Mouse (Mus musculus) 3T3-L1 (cell line): ENCODE measurements at regions not wholly inside any gene's neighbourhood (a gene's known extent, or its start where the extent isn't known, plus 50 kb on each side); places are given as distances from the start of the nearest gene placed in this dataset.

ENCODE experiments used
- DNase-seq: peaks from one replicate; pipeline ENCODE4 v3.0.0-alpha.2; 2015; ENCODE audit warnings: low read depth, low spot score

- DNase-seq, result no peak
These were observed 136.3 kb upstream of the Tll1 start for GRCm38 (mm10) chr8:64342397-64342796.

- no peak for DNase-seq
These were observed 131.3 kb upstream of the Tll1 start for GRCm38 (mm10) chr8:64337356-64337755.

DNA sequence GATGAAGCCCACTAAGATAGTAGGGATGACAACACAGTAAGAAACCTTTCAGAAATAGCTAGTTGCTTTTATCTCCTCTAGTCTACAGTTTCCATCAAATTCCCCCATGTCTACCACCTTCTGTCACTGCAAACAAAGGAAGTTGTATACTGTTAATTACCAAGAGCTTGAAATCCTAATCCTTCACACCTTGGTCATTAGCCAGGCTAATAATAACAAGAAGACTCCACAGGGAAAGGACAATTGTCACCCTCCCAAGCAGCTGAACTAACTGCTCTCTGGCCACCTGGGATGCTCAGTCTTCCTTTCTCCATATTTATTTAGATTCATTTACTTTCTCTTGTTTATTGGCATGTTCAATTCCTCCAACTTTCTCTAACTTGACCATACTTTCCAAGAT lies 130.5 kb upstream of the Tll1 start:
- DNase-seq, result no peak

DNA sequence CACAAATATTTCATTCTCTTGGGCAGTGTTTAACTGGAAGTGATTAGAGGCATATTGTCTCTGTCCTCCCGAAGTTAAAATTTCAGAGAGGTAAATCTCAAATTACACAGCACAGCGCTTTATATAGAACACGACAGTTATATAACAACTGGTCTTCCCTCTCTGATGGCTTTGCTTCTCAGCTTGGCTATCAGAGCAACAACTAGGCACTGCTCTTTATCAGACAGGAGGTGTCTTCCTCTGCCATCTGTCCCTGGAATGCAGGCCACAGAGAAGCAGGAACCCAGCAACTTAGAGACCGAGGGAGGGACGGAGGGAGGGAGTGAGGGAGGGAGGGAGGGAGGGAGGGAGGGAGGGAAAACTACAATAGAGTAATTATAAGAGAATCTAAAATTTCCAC lies 129.4 kb upstream of the Tll1 start:
- no peak for DNase-seq

- no peak for DNase-seq
These were observed 117.9 kb upstream of the Tll1 start for GRCm38 (mm10) chr8:64323985-64324384.

GRCm38 (mm10) chr8:64320343-64320742 lies 114.3 kb upstream of the Tll1 start:
- no peak for DNase-seq

DNA sequence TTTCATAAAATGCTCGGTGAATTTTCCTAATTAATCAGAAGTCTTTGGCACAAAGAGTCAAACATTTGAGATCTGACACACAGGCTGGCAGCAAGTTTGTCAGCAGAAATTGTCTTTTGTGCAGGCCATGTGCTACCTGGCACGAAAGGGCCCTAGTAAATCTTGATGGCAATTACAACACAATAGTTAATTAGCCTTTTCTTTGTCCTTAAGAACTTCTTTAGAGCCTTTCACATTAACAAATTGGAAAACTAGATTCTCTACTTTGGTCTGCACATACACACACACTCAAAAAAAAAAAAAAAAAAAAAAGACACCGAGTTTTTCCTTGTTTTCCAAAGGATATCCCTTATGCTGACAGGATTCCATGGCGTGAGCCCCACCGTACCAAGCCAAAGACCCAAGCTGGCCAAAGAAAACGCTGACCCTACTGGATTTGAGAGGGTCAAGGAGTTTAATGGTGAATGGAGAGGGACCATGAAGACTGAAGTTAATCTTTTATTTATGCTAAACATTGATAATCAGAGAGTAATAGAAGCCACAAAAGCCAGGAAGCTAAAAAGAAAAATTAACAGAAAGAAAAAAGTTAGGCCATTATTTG lies 113.2 kb upstream of the Tll1 start:
- DNase-seq, result no peak

DNA sequence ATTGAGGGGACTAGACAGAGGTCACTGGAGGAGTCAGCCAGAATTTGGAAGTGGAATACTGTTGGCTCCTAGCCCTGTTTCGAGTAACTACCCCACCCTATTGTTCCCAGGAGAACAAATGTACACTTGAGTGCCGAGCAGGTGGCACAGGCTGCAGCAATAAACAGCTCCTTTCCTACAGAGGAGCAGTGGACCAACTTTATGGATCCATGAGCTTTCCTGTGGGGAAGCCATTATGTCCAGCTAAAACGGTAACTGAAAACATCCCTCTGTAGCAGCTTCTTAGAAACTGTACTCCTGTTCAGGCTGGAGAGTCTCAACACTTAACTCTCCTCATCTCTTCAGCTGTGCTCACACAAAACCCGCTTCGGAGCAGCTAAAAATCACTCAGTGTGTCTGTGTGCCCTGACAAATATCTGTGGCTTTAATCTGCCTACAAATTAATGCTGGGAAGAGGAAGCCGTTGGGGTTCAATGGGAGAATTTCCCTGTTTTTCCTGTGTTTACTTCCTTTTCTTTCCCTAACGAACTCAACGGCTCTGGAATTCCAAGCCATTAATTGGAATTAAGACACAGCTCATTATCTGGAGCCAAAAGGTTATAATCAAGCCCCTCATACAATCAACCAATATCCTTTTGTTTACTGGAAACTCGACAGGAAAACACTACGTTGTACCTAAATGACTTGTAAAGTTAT lies 112.6 kb upstream of the Tll1 start:
- no peak for DNase-seq

DNA sequence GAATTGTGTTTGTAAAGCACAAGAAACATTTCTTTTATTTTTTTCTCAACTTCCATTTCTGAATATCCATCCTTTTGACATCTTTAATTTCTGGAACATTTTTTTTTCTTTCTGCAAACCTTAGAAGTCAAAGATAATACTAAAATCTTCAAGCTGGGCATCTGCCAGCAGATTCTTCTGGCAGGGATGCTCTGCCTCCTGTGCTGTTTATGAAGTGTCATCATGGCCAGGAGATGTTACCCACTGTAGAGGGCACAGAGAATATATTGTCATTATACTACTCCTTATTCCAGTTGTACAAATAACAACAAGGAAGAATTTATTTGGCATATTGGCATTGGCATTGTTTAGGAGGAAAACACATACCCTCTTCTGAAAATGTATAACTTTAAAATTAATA lies 111.7 kb upstream of the Tll1 start:
- DNase-seq, result no peak

DNA sequence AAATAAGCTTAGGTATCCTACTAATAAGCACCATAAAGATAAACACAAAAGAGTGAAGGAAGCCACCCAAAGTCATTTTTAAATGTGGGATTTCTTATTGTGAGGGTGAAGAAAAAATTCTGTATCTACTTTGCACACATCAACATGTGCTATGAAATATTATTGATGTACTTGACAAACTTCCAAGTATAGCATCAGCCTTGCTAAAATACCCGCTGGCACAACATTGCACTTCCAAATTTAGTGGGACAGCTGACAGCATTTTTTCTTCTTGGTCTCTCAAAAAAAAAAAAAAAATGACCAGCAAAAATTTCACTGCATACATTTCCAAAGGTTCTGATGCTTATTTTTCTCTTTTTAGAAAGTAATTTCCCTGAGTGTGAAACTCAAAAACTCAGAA lies 101.9 kb upstream of the Tll1 start:
- no peak for DNase-seq

DNA sequence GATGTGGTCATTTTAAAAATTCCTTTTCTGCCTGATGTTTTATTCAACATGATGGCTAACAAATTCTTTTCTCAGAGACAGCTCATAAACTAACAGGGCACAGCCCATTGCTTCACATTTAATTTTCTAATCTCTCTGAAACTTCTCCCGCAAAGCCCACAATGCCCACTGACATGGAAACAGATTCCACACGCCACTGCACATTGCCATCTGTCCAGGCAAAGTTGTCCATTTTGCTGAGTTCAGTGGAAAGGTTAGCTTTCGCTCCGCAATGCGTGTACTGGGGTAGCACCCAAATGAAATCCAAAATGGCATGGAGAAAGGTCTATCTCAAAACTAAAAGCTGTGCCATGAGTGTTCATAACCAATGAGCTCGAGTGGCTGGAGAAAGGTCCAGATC lies 76.7 kb upstream of the Tll1 start:
- no peak for DNase-seq

GRCm38 (mm10) chr8:64281598-64281997 lies 75.5 kb upstream of the Tll1 start:
- DNase-seq, result no peak

GRCm38 (mm10) chr8:64280391-64280790 lies 74.3 kb upstream of the Tll1 start:
- no peak for DNase-seq

GRCm38 (mm10) chr8:64276058-64276457 lies 70.0 kb upstream of the Tll1 start:
- DNase-seq, result no peak

DNA sequence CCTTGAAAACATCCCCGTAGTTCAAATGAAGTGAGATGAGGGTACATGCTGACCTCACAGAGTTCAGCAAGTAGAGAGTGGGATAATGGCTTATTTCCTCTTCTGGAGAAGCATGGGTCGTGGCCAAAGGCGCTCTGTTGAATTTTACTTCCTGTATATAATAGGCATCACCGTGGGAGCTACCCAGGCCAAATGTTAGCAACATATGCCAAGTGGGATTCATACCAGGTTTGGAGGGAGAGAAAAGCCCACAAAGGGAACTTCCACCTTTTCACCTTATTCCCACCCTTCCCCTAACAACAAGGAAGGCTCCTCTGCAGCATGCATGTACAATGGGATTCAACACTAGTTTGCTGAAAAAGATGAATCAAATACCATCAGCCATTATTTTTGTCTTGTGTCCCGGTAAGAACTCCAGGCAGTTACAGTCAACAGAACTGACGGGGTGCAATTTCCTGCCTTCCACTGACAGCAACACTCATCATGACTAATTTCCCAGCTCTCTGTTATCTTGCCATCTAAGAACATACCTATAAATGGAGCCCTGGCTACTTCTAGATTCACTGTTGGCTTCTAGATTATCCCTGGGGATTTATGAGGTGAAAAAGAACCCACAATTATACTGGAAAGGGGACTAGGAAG lies 59.4 kb upstream of the Tll1 start:
- DNase-seq, result peak; percentile 9
